Mouse (Mus musculus) embryonic facial prominence, embryonic 13.5 days (tissue): Measurements from ENCODE around the gene Muc15. TPM values are rescaled to one million over a fixed set of nuclear protein-coding genes. Genes with fewer than 3 reads are reported as not detected.

ENCODE experiments used
- ATAC-seq: fragments of 200-750 bp; cut with Nextera tagmentation; 2 replicates; pipeline ENCODE4 v1.8.0; 2017; ENCODE audit warnings: low read depth; ENCODE audit not compliant: insufficient number of reproducible peaks, insufficient read depth, low FRiP score, low TSS enrichment
- H3K27ac ChIP-seq: fragments of 300-500 bp; sonication (generic); 2 replicates; pipeline ENCODE4 v1.5.1; 2015; ENCODE audit warnings: moderate library complexity, mild to moderate bottlenecking, inconsistent platforms
- H3K27me3 ChIP-seq: fragments of 300-500 bp; sonication (generic); 2 replicates; pipeline ENCODE4 v1.6.1; 2015; ENCODE audit warnings: mild to moderate bottlenecking, inconsistent platforms
- H3K36me3 ChIP-seq: fragments of 300-500 bp; sonication (generic); 2 replicates; pipeline ENCODE4 v1.6.1; 2015; ENCODE audit warnings: mild to moderate bottlenecking, inconsistent platforms
- H3K4me1 ChIP-seq: fragments of 300-500 bp; sonication (generic); 2 replicates; pipeline ENCODE4 v1.6.1; 2015; ENCODE audit warnings: inconsistent platforms
- H3K4me2 ChIP-seq: fragments of 300-500 bp; sonication (generic); 2 replicates; pipeline ENCODE4 v1.6.1; 2015; ENCODE audit warnings: moderate library complexity, mild to moderate bottlenecking, inconsistent platforms
- H3K4me3 ChIP-seq: fragments of 300-500 bp; sonication (generic); 2 replicates; pipeline ENCODE4 v1.5.1; 2015; ENCODE audit warnings: mild to moderate bottlenecking, inconsistent platforms
- H3K9ac ChIP-seq: fragments of 300-500 bp; sonication (generic); 2 replicates; pipeline ENCODE4 v1.6.1; 2015; ENCODE audit warnings: mild to moderate bottlenecking, inconsistent platforms
- H3K9me3 ChIP-seq: fragments of 300-500 bp; sonication (generic); 2 replicates; pipeline ENCODE4 v1.6.1; 2016; ENCODE audit warnings: inconsistent platforms
- WGBS: fragments of 180-500 bp; shearing (Covaris S2); methylation state at CpG from one replicate; pipeline ENCODE4 v1.1.7; 2015; ENCODE audit warnings: mixed read lengths; 5-methylcytosine and 5-hydroxymethylcytosine counted together
- polyA plus RNA-seq: library from polyadenylated mRNA; unstranded; fragments of >200 nt; fragmentation: Nextera tagmentation; extraction: Ambion mirVana; gene quantifications from 2 replicates; pipeline ENCODE4 v1.2.1, GENCODE M21; 2015

The Muc15 gene
- polyA plus RNA-seq, 1 experiment from 2014 or later, result 1.2 TPM

- Histone ChIP-seq H3K27ac (no peak overlapping the region), H3K27me3 (no peaks in the 10 kb centered on the region), H3K9ac (no peak overlapping the region), H3K4me3 (no peak overlapping the region), H3K4me1 (no peaks in the 10 kb centered on the region), H3K4me2 (no peak overlapping the region), H3K9me3 (no peaks in the 10 kb centered on the region), H3K36me3 (no peaks in the 10 kb centered on the region)
- WGBS, result 82% methylated on average over 3 of the region's 3 CpGs
- ATAC-seq, result no peak
These were observed 66.3 kb downstream of the Muc15 start for GRCm38 (mm10) chr2:110787396-110787795.

Other genes starting within 250 kb of the Muc15 start
- gene Slc5a12, start 124.0 kb upstream of the Muc15 start, polyA plus RNA-seq, result not detected in 2 replicates
- gene Ano3, start 229.6 kb downstream of the Muc15 start, polyA plus RNA-seq, result 0.14 TPM in 2 replicates